Mouse (Mus musculus) heart, postnatal 4 days (tissue): Measurements from ENCODE around the gene Myh7. TPM values are rescaled to one million over a fixed set of nuclear protein-coding genes. Genes with fewer than 3 reads are reported as not detected.
"Not testable (repeated sequence)": the region's sequence is repeated elsewhere in the genome, so short reads cannot be mapped to it uniquely, and the experiment has no call there.

Experiments used
- DNase-seq: peaks from one replicate; pipeline ENCODE4 v3.0.0; 2021
- total RNA-seq, 2 experiments: library from RNA; stranded (reverse); gene quantifications; 2 replicates each; pipeline ENCODE4 v1.2.3; 2021

Gene Myh7
- total RNA-seq, 2 experiments from 2014 or later, result 1,764 to 1,922 TPM

- peak; percentile 85 for DNase-seq
Measured at GRCm38 (mm10) chr14:55003878-55004855, 9.7 kb upstream of the Myh7 start.

DNA sequence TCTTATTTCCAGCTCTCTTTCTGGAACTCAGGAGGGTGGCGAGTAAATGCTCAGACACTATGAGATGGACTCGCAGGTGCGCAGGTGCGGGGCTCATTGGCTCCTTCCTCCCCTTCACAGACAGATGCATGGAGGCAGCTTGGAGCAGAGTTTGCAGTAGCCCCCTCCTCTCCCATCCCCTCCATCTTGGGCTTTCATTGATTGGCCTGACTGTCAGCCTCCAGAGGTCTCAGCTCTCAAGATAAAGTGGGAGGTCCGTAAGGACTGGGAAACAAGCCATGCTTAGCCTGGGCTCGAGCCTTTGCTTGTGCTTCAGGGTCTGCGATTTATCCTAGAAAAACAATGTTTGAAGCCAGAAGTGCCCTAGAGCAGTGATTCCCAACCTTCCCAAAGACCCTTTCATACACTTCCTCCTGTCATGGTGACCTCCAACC, 8.3 kb upstream of the Myh7 start:
- DNase-seq, result peak; percentile 51

DNA sequence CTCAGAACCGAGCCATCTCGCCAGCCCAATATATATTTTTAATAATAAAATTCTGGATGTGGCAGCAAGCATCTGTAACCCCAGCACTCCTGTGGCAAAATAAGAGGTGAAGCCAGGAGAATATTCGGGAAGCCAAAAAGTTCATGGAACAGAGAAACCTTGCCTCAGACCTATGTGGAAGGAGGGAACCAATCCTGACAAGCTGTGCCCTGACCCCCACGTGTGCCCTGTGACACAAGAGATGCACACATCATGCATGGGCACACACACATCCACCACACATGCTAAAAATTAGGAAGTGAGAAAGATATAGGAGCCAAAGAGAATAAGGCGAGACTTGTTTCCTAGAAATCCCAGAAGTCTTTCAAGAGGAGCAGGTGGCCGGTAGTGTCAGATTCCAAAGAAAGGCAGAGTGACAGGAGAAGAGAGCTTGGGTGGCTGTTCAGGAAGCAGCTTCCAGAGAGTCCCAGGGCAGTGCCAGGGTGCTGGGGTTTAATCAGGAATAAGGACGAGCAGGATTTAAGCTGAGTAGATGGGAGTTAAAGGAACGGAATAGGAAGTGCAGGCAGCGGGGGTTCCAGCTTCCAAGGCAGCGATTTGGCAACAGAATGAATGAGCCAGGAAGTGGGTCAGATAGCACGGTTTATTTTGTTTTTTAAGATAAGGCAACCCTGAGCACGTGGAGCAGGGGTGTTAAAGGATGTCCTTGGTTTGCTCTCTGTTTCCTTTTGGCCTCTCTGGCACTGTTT, 7.7 kb upstream of the Myh7 start:
- peak; percentile 60 for DNase-seq

- DNase-seq, result peak; percentile 57
Measured at GRCm38 (mm10) chr14:55001446-55001845, 7.0 kb upstream of the Myh7 start.

DNA sequence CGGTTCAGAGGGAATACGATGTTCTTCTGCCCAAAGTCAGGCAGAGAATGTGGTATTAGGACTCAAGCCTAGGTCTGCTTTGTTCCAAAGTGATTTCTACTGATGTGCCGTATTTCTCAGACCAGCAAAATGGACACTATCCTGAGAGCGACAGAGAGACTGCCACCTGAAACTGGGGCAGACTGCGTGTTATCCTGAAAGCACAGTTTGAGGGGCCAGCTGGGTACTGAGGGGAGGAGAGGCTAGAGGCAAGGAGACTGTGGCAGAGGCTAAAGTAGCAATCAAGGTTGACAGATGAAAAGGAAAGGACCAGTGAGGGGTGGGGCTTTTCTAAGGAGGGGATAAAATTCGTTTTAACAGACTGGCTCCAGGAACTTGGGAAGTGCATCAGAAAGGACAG, 6.4 kb upstream of the Myh7 start:
- DNase-seq, result peak; percentile 21

- DNase-seq, result not testable (repeated sequence)
Measured at GRCm38 (mm10) chr14:54999868-55000267, 5.4 kb upstream of the Myh7 start.

- no peak for DNase-seq
Measured at GRCm38 (mm10) chr14:54998680-54999079, 4.3 kb upstream of the Myh7 start.

- DNase-seq, result peak; percentile 14
Measured at GRCm38 (mm10) chr14:54997297-54997696, 2.9 kb upstream of the Myh7 start.

- DNase-seq, result peak; percentile 63
Measured at GRCm38 (mm10) chr14:54996793-54997192, 2.4 kb upstream of the Myh7 start.

GRCm38 (mm10) chr14:54995457-54996138, 1.2 kb upstream of the Myh7 start:
- peak; percentile 45 for DNase-seq

DNA sequence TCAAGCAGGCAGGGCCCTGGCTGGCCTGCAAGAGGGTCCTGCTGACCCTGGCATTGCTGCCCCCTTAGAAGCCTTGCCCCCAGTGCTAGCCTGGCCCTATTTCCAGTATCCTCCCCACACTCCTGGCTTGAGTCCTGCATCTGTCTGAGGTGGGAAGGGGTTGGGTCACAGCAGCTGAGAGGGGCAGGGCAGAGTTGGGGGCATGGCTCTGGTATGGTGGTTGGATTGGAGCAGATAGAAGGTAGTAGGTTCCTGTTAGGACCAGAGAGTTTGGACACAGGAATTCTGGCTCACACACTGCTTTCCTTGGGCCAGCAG, 402 bp upstream of the Myh7 start:
- peak; percentile 52 for DNase-seq

GRCm38 (mm10) chr14:54993636-54994035, 790 bp downstream of the Myh7 start:
- no peak for DNase-seq

GRCm38 (mm10) chr14:54992196-54992595, 2.2 kb downstream of the Myh7 start:
- DNase-seq, result no peak

DNA sequence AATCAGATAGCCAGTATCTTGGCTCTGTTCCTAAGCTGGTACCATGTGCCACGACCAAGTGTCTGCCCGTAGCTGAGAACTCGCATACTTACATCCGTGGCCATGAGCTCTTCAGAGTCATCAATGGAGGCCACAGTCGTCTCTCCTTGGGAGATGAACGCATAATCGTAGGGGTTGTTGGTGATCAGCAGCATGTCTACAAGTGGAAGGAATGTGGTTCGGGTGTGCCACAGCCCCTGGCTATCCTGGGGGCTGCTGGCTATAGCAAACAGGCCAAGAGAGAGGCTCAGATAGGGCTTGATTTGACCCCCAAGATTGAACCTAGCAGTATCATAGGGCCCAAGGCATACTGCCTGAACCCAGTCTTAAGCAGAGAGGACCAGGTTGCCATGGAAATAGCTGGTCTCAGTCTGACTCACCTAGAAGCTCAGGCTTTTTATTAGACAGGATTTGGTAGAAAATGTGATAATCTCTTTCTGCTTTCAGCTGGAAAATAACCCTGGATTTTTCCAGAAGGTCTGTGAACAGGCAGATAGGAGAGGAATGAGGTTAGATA, 4.5 kb downstream of the Myh7 start:
- DNase-seq, result no peak

DNA sequence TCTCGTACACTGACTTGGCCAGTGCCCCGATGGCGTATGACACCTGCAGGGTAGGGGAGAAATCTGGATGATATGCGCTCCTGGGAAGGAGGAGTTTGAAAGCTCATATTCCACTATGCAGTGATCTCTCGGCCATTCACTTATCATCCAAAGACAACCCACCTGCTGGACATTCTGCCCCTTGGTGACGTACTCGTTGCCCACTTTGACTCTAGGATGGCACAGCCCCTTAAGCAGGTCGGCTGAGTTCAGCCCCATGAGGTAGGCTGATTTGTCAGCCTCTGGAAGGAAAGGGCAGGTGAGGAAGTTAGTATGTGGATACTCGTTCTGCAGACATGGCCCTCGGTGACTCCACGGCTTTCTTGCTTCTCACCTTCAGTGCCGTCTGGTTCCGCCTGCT, 5.5 kb downstream of the Myh7 start:
- DNase-seq, result no peak

- not testable (repeated sequence) for DNase-seq
Measured at GRCm38 (mm10) chr14:54988350-54988874, 6.0 kb downstream of the Myh7 start.

DNA sequence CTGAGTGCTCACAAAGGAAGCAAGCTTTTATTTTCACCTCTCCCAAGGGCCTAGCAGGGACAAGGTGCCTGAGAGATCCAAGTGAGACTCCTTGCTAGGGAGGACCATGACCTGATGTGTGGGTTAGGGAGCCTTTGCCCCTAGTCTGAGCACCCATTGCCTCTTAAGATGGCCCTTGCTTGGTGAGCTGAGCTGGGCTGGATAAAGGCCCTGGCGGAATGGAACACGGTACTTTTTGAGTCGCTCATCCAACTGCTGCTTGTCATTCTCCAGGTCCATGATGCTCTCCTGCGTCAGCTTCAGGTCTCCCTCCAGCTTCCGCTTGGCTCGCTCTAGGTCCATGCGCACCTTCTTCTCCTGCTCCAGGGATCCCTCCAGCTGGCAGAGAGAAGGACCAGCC, 12.5 kb downstream of the Myh7 start:
- no peak for DNase-seq

DNA sequence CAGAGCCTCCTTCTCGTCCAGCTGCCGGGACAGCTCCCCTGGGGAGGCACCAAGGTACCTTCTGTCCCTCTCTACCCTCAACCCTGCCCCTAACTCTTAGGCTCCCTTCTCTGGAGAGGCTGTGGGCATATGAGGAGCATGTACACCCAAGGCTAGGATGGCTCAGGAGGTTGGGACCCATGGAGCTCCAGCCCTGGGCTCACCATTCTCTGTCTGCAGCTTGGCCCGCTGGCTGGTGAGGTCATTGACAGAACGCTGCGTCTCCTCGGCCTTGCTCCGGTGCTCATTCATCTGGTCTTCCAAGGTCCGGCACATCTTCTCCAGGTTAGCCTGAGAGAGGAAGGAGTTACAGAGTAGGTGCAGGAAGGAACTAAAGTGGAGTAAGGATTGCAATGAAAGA, 15.8 kb downstream of the Myh7 start:
- no peak for DNase-seq

DNA sequence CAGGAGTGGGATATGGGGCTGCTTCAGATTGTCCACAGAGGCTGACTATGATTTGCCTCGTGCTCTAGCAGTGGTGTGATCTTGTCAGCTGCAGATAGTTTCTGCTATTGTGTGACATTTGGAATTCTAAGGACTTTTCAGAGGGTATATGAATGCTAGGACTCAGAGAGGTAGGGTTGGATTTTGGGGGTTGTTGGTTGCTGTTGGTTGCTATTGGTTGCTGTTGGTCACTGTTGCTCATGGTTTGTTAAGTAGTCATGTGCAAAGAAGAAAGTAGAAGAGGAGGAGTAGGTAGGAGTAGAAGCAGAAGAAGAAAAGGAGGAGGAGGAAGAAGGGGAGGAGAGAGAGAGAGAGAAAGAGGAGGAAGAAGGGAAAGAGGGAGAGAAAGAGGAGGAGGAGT, 17.8 kb downstream of the Myh7 start, which contains the start of gene Gm17428:
Gm17428 (plus strand) TSS at position 301 of the 400 bp plus-strand sequence.
- no peak for DNase-seq

- no peak for DNase-seq
Measured at GRCm38 (mm10) chr14:54974068-54974791, 20.2 kb downstream of the Myh7 start.

DNA sequence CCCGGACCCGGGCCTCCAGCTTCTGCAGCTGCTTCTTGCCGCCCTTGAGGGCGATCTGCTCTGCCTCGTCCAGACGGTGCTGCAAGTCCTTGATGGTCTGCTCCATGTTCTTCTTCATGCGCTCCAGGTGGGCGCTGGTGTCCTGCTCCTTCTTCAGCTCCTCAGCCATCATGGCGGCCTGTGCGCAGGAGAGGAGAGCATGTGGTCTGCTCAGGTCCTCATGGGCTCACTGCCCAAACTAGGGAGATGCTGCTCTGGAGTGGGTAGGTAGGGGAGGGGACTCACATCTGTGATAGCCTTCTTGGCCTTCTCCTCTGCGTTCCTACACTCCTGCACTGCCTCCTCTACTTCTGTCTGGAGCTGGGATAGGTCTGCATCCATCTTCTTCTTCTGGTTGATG, 21.6 kb downstream of the Myh7 start:
- not testable (repeated sequence) for DNase-seq

- peak; percentile 86 for DNase-seq
Measured at GRCm38 (mm10) chr14:54968344-54968743, 26.1 kb downstream of the Myh7 start.
